Mouse (Mus musculus) layer of hippocampus, adult 9-10 months (tissue): ENCODE results near the gene Zbtb49.

Experiments
- DNase-seq: peaks from one replicate; pipeline ENCODE4 v3.0.0; 2022; ENCODE audit warnings: low spot score

Gene Zbtb49

DNA sequence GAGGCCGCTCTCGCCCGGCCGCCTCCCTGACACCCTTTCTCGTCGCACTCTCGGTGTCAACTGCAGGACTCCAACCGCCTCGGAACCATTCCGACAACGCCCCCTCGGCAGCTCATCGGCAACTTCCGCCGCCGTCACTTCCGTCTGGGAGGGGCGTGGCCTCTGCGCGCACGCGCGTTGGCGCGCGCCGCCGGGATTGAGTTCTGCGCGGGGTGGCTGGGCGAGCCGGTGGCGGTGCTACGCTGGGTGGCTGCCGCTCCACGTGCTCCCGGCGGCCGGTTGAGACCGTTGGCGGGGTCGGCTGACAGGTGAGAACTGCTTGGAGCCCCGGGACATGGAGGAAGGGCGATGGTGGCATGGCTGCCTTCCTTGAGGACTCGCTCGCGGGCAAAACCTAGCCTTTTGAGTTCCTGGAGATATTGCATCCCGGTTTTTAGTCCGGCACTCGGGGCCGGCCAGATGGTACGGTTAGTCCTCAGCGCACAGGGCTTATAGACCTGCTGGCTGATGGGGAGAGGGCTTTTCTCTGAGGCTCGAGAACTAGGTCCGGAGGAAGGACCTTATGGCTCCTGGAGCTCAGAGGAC, at the start of gene Zbtb49, which contains the start of gene Lyar:
Zbtb49 (minus strand) TSS at position 130 of the 585 bp plus-strand sequence.
Lyar (plus strand) TSS at position 143 of the 585 bp plus-strand sequence.
- peak; percentile 84 for DNase-seq

DNA sequence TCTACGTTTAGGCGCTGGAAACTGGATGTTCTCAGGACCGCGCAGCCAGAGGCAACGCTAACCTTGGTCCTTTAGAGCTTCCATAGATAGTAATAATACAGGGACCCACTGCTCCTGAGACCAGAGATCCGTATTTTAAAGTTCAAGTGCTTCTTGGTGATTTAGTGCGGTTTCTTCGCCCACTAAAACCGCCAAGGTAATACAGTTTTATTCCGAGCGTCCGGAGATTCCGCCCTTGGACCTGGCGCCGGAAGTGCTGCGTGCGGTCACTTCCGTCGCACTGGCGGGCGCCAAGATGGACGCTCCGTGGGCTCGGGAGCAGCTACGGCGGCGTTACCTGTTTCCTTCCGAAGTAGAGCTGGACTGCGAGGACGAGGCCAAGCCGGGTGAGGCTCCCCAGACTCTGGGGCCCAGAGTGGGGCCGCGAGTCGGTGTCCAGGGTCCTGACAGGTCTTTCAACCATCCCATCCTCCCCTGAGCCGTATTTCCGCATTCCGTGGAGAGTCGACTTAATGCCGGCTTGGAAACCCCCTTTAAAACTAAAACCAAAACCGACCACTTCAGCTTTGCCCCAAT, 39.9 kb upstream of the Zbtb49 start, which contains the start of gene Tmem128:
Tmem128 (plus strand) TSS at position 79 of the 576 bp plus-strand sequence.
- peak; percentile 39 for DNase-seq

DNA sequence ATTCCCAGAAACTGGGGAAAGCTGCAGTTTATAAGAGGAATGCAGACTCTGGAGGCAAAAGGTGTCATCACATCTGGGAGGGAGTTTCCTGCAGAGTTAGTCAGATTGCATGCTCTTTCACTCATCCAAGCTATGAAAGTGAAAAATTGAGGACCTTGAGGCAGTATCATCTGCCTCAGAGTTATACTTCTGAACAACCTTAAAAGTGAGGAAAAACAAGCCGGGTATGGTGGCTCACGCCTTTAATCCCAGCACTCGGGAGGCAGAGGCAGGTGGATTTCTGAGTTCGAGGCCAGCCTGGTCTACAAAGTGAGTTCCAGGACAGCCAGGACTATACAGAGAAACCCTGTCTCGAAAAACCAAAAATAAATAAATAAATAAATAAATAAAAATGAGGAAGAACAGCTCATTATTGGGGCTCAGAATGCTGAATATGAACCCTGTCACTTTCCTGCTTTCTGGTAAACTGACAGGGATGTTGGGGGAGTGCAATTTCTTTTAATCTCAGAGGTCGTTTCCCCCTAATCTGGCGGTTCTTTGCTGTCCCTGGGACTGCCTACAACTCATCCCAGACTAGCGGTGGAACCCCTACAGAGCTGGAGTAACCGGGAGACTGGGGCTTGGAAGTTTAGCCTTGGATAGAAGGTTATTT, 39.3 kb upstream of the Zbtb49 start:
- peak; percentile 20 for DNase-seq

GRCm38 (mm10) chr5:38258773-38259146, 38.5 kb upstream of the Zbtb49 start:
- no peak for DNase-seq

DNA sequence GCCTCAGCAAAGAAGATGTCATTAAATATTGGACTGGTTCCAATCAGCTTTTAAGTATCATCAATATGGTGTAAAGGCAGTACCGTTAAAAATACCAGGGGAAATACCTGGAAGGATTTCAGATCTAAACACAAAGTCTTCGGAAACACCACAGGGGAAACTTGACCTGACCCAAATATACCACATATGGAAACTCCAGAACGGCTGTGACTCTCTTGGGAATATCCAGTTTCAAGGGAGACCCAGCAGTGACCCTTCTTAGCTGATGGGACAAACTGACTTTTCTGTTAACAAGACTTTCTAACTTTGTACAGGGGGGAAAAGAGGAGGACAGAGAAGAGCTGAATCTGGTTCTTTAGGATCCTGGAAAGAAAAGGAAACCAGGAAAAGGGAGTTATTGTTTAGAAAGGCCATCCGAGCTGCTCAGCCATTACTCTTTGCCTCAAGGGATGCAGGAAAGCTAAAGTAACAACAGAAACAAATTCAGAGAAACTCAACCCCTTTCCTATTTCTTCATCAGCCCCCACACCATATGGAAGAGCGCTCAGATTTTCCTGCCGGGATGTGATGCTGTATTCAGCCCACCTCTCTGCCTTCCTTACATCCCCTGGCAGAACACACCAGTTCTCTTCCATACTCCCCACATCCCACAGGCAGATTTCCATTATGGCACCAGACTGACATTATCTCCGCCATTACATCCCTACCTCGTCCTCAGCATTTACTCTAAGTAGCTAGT, 37.9 kb upstream of the Zbtb49 start:
- DNase-seq, result no peak

DNA sequence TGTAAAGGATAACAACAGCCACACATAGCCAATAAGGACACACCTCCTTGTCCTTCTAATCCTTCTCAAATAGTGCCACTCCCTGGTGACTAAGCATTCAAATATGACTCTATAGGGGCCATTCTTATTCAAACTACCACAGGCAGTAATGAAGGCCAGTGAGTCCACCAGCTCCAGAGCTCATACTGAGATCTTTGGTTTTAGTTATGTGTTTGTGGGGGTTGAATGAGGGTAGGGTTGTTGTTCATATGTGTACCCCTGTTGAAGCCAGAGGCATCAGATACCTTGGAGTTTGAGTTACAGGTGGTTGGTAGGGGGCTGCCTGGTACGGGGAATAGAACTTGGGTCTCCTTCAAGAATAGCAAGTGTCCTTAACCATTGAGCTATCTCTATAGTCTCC, 36.3 kb upstream of the Zbtb49 start:
- DNase-seq, result no peak

DNA sequence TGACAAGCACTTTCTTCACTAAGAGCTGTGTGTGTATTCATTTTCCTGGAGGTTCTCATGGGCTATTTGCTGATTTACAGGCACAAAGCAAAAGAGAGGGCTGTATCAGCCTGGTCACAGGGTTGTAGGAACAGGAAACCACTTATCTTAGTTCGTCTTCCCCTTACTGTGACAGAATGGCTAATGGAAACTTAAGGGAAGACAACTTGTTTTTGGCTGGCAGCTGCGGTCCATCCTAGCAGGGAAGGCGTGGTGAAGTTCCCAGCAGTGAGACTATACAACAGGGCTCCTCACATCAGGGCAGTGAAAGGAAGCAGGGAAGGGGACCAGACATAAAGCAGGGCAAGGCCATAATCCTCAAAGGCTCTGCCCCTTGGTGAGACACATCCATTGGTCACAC, 35.4 kb upstream of the Zbtb49 start:
- no peak for DNase-seq

DNA sequence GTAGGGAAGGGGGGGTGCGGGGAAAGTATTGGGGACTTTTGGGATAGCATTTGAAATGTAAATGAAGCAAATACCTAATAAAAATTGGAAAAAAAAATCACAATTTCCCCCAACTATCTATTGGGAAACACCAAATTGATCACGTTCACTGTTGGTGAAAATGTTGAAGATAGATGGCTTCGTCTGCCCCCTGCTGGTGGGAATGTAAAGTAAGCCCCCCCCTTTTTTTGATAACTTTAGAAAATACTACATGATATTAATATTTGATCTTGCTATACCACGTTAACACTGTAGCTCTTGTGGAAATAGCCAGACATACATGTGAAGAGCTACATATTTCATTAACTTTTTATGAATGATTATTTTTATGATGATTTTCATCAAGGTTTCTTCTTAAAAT, 34.9 kb upstream of the Zbtb49 start:
- no peak for DNase-seq

GRCm38 (mm10) chr5:38241966-38242365, 21.7 kb upstream of the Zbtb49 start:
- no peak for DNase-seq

DNA sequence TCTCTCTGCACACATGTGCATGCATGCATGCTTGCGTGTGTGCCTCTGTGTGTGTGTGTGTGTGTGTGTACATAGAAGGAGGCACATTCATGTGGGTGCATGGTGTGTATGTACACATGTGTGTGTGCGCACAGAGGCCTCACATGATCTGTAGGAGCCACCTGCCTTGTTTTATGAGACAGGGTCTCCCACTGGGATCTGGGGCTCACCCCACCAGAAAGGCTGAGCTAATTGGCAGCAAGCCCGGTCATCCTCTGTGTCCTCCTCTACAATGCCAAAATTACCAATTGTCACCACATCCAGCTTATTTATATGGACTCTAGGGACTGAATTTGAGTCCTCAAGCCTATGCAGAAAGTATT, 21.2 kb upstream of the Zbtb49 start:
- no peak for DNase-seq

- DNase-seq, result no peak
These were observed 20.6 kb upstream of the Zbtb49 start for GRCm38 (mm10) chr5:38240727-38241472.

GRCm38 (mm10) chr5:38236627-38237026, 16.4 kb upstream of the Zbtb49 start:
- no peak for DNase-seq

DNA sequence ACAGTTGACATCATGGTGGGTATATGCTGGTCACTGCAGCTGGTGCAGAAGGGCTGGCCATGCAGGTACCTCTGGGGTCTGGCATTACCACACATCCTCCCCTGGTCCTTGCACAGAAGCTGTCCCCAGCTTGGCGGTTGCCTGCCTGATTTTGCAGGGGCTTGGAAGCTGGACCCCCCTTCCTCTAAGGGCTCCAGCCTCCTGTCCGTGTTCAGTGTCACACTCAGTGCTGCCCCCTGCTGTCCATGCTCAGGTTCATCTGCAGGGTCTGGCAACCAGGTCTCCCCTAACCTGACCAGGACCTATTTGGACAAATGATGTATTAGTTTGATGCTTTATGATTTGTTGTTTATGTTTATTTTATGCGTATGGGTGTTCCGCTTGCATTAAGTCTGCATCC, 15.2 kb upstream of the Zbtb49 start:
- no peak for DNase-seq

- no peak for DNase-seq
These were observed 418 bp downstream of the Zbtb49 start for GRCm38 (mm10) chr5:38219771-38220307.

DNA sequence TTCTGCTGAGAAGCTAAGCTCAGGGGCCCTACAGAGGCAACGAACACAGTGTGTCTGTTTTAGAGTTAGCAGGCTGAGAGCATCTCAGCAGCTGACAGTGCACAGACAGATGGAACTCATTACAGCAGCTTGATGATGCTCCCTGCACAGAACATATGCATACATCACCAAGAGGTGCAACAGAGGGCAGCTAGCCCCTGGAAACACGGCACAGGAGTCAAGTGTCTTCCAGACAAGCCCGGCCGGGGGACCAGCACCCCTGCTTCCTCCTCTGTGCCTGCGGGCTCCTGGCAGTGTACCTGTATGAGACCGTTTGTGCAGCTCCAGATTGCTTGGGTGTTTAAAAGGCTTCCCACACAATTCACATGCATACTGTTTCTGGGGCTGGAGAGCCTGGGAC, 7.2 kb downstream of the Zbtb49 start:
- peak; percentile 43 for DNase-seq

- DNase-seq, result no peak
These were observed 8.6 kb downstream of the Zbtb49 start for GRCm38 (mm10) chr5:38211691-38212090.

DNA sequence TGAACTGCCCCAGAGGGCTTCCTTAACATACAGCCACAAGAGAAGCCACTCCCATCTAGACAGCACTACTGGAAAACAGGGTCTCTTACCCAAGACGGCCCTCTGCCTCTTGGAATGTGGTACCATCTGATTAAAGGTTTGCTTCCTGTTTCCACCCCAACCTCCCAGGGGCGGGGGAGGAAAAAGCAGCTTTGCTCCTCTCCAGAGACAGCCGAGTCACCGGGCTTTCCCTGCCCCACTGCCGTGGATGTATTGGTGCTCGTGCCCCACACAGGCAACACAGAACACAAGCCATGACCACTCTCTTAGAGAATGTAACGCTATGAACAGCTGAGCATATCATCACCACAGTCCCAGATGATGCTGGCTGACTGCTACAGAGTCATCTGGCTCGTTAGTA, 11.3 kb downstream of the Zbtb49 start:
- DNase-seq, result no peak

- no peak for DNase-seq
These were observed 14.9 kb downstream of the Zbtb49 start for GRCm38 (mm10) chr5:38205303-38205726.

GRCm38 (mm10) chr5:38199686-38200085, 20.6 kb downstream of the Zbtb49 start:
- no peak for DNase-seq

DNA sequence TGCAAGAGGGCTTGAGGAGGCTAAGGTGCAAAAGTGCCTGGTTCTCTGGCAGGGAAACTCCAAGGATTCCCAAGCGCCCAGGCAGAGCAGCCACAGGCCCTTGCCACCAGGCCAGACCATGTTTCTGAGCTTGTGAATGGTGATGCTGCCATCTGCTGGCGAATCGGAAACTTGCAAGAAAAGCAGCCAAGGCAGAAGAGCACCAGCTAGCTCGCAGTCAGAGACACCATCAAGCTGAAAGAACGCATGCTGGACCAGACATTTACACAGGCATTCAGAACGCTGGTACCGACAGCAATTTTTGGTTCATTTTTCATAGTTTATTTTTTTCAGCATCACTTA, 22.8 kb downstream of the Zbtb49 start:
- DNase-seq, result peak; percentile 75

DNA sequence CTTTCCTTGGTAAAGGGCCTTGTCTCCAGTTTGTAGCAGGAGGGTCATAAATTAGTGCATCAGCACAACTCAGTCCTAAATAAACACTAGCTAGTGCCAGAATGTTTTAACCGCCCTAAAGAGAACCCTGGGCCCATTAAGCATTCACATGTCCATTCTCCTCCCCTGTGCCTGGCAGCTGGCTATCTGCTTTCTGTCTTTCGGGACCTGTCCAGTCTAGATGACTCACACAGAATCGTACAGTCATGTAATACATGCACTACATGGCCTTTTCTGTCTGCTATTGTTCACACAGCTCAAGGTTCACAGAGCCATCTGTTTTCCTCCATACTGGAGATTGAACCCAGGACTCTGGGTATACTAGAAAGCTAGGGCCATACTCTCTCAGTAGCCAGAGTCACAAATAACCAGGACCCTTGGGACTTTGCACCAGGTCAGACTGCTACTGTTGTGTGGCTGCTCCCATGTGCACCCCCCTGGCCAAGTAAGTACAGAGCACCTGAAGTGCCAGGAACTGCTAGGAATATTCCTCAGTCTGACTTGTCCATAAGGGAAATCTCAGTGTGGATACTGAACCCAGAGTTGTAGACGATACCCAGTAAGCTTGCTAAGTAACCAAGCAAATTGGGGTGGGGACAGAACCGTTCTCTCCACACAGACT, 23.3 kb downstream of the Zbtb49 start:
- DNase-seq, result no peak
